Mouse (Mus musculus): Measurements from ENCODE around the gene Oas1d.
"Not testable (repeated sequence)": the region's sequence is repeated elsewhere in the genome, so short reads cannot be mapped to it uniquely, and the experiment has no call there.

Oas1d gene

DNA sequence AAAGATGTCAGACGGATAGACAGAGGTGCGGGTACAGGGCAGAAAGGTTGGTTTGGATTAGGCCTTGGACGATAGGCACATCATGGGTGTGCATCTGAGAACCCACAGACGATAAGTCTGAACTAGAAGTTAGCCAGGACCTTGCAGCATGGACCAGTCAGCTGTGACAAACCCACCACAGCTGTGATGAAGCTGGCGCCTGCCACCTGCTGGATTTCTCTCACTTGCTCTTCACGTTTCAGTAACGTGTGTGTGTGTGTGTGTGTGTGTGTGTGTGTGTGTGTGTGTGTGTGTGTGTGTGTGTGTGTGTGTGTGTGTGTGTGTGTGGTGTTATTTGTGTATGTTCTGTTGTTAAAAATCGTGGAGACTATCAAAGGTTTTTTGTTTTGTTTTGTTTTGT, at the start of gene Oas1d:
Gene Oas1d, plus strand, starts transcription at position 333 of the 400 bp plus-strand sequence.
- not testable (repeated sequence) for DNase-seq (ENCODE audit: extremely low spot score)

DNA sequence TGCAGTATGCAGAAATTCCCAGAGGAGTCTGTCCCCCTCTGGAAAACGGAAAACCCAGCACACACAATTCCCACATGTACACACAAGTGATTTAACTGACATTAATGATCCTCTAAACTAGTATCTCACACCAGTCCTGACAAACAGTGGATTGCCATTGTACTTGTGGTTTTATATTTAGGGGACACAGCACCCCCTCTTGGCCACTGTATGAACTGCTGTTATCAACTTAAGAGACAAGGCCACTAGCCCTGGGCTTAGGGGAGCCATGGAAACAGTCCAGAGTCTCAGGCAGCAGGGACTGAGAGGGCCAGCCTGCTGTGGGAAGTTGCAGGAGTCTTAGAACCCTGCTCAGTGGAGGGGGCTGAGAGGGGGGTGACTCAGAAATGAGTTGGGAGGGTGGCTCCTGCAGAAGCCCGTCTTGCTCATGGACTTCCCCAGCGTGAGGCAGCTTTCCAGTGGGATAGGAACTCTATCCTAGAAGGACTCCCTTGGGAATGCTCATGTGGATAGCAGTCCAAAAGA, 48.9 kb upstream of the Oas1d start:
- peak; percentile 11 for DNase-seq (ENCODE audit: extremely low spot score)

DNA sequence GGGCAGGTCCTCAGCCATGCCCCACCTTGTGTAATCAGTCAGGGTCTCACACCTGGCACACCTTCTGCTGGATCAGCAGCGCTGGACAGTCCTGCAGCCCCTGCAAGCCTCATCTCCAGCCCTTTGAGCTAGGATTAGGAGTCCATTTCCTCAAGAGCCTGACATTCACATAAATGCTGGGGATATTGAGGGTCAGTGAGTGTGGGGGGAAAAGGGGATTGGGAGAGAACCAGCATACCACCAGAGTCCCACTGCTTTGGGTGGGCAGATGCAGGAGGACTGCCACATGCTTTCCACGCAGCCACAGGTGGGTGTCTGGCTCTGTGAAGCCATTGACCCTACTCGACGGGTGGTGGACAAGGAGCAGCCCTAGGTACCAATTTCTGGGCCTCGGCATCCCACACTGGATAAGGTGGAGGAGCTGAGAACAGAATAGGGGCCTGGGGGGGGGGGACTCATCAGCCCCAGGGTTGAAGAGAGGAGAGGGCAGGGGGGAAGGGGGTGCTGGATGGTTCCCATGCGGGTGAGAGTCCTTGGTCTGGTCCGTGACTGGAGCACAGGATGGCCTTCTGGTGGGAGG, 44.8 kb upstream of the Oas1d start:
- no peak for DNase-seq (ENCODE audit: extremely low spot score)

DNA sequence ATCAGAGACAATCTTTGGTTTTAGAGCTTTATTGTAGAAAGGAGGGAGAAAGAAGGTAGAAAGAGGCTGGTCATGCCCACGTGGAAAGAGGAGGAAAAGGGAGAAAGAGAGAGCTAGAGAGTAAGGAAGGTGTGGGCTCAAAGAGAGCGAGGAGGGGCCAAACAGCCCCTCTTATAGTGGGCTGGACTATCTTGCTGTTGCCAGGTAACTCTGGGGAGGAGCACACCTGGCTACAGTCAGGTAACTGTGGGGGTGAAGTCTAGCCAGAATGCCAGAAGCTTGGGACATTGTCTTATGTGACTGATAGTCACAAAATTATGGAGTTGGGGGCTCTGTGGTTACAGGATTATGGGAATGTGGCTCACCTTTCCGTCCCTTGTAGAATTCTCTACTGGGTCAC, 44.3 kb upstream of the Oas1d start:
- no peak for DNase-seq (ENCODE audit: extremely low spot score)

DNA sequence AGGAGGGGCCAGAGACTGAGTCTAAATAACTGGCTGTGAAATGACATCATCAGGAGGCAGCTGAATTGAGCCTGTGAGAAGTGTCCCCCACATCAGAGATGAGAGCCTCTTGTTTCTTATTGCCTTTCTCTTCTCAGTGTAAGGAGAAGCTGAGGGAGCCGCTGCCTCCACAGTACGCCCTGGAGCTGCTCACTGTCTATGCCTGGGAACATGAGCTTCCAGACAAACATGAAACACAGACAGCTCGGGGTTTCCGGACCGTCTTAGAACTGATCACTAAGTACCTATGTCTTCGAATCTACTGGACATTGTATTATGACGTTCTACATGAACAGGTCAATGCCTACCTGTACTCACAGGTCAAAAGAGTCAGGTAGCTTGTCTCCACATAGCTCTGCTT, 43.6 kb upstream of the Oas1d start:
- no peak for DNase-seq (ENCODE audit: extremely low spot score)

DNA sequence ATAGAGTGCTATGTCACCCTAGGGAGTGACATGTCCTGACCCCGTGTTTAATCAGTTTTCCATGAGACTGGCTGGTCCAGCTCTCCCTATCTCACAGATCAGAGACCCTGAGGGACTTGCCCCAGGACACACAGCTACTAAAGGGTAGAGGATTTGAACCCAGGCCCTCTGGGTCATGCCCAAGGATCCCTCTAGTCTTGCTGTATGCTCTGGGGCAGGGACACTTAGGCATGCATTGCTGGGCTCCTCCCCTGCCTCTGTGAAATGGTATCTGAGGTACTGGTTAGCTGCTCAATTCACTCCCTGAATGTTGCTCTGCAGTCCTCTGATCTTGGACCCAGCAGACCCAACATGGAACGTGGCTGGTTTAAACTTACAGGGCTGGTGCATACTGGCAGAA, 42.9 kb upstream of the Oas1d start:
- no peak for DNase-seq (ENCODE audit: extremely low spot score)

DNA sequence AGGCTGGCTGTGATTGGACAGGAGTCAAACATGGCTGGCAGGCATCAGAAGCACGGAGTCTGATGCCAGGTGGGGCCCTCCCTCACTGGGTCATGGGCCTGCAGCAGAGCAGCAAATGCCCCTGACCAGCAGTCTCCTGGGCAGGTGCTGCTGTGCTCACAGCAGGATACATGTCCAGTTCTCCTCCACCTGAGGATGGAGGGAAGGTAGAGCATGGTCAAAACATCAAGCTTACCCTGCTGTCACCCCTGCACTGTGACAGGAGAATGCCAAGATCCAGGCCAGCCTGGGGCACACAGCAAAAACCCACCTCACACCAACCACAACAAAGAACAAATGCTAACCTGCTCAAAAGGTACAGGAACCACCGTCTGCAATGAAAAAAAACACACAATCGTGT, 37.5 kb upstream of the Oas1d start:
- not testable (repeated sequence) for DNase-seq (ENCODE audit: extremely low spot score)

DNA sequence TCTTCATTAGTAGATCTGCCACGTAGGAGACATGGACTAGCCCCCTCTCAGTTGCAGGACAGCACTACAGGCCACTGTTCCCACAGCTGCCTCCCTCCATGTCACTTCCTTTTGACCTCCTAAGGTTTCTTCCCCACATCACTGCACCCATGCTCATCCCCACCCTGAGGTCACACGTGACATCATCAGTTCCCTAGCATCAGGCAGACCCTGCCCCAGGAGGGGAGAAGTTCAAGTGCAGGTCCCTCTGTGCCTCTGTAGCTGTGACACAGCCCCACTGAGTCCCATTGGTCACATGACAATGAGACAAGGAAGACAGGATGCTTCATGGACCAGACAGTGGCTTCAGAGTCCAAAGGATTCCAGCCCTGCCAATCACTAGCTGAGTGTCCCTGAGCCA, 36.9 kb upstream of the Oas1d start:
- DNase-seq (ENCODE audit: extremely low spot score): not testable (repeated sequence)

DNA sequence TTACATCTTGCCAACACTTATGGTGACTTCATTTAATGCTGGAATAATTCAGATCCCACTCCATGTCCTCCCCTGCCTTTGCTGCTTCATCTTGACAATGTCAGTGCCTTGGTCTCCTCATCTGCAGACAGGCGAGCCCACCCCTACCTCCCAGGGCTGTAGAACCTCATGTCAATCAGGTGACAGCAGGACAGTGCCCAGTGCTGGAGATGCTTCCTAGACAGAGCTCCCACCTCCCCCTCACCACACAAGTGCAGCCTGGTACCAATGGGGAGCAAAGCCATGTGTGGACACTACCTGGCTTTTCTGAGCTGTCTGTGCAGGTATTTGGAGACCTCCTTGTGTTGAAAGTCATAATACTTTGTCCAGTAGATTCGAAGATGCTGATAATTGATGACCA, 35.5 kb upstream of the Oas1d start:
- not testable (repeated sequence) for DNase-seq (ENCODE audit: extremely low spot score)

DNA sequence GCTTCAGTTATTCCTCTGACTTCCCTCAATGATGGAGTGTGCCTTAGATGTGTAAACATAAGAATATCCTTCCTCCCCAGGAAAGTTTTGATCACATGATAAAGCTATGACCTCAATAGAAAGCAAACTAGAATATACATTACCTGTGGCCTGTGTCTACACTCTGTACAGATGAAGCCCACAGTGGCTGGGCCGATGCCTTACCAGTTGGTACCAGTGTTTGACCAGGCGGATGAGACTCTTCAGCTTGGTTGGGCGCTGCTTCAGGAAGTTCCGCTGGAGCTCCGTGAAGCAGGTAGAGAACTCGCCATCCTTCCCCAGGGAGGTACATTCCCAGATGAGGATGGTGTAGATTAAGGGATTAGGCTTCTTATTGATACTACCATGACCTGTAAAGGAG, 32.7 kb upstream of the Oas1d start:
- not testable (repeated sequence) for DNase-seq (ENCODE audit: extremely low spot score)

DNA sequence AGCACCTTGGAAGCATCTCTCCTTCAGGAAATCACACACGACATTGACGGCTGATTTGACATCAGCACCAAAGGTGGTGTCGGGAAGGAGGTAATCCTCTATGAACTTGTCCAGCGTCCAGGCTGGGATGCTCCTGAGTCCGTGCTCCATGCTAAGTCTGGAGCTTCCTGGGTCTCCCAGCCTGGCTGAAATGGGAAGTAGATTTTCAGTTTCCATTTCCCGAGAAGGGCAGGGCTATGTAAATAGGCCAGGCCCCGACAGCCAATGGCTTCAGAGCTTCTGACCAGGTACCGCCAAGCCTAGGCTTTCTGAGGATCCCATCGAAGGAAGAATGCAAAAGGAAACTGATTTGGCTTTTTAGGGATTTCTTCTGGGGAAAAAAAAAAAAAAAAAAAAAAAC, 26.9 kb upstream of the Oas1d start, which contains the start of gene Oas1g:
Gene Oas1g, minus strand, starts transcription at position 201 of the 400 bp plus-strand sequence.
- DNase-seq (ENCODE audit: extremely low spot score): not testable (repeated sequence)

DNA sequence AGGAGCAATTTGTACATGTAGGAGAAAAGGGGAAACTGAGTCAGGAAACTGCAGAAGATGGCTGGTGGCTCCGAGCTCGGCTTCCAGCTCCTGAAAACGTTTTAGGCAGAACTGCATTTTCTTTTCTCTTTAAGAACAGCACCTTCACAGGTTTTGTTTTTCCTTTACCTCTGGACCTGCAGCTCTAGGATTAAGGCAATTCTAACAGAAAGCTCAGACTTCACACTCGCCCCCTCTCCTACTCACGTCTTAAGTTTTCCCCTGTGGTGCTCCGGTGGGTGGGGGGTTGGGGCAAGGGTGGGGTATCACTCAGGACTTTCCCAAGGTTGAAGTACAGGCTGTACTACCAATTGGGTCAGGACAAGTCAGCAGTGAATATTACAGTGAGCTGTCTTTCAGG, 26.5 kb upstream of the Oas1d start:
- no peak for DNase-seq (ENCODE audit: extremely low spot score)

DNA sequence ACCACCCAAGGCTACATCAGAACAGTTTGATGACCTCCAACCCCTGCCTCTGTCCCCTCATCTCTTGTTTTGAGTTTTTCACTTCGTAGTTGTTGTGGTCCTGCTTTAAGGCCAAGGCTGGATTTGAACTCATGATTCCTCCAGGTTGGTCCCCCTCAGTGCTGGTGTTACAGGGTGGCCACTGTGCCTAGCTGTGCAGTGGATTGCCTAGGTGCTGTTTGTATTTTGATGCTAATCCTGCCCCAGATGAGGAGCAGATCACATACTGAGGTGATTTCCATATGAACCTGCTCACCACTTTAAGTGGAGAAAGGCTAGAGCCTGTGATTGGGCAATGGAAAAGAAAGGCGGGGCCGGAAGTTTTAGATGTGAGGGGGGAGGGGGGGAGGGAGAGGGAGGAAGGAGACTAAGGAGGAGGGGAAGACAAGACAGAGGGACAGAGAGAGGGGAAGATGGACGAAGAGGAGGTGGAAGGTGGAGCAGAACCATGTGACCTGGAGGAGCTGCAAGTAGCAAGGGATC, 26.0 kb upstream of the Oas1d start:
- not testable (repeated sequence) for DNase-seq (ENCODE audit: extremely low spot score)

DNA sequence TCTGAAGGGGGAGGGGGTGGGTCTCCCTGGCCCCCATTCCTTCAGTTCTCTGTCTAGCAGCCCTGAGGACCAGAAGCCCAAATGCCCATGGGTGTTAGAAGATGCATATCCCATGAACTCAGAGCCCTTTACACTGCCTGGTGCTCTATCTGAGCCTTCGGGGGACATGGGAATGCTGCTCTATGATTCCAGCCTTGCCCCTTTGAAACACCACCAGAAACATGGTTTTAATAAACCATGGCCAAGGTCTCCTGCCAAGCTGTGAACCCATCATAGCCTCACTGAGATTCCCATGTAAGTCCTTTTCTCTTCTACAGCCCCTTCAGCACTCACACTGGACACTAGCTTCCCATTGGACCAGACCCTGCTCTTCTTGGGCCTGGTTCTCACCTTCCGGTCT, 24.3 kb upstream of the Oas1d start:
- no peak for DNase-seq (ENCODE audit: extremely low spot score)

DNA sequence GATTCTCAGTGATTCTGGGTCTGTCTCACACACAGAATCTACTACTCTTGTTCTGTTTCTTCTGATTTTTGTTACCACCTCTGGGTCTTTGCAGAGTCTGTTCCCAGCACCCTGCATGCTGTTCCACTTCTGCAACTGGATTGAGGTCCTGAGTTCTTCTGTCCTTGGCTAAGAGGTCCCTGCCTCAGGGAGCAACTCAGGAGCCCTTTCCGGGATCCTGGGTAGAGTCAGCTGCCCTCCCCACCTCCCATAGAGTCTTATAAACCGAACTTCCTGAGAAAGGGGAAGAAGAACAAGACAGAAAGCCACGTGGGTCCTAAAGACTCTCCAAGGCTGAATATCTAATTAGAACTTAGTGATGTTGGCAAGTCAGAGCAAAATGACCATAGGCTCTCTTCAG, 23.3 kb upstream of the Oas1d start:
- no peak for DNase-seq (ENCODE audit: extremely low spot score)

DNA sequence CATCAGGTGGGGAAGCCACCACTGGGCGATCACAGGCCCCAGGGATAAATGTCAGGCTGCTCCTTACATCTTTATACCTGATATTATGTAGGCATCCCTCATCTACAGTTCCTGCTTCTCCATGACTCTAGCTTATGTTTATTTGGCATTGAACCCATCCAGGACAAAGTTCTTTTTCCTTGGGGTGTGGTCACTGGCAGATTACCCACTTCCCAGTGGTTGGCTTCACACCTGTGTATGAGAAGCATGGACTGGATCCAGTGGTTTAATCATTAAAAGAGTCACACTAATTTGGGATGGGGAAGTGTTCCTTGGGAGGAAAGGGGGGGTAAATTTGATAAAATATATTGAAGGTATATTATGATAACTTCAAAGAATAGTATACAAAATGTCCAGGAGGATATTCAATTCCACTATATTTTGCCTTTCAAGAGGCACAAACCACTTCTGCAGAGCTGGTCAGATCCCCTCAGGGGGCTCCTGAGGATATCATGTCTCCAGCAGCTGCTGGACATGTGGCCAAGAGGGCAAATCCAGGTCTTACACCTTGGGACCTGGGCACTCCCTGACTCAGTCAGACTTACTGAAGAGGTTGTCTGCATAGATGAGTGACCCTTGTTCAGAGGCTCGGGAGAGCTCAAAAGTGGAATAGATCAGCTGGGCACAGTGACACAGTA, 22.6 kb upstream of the Oas1d start:
- not testable (repeated sequence) for DNase-seq (ENCODE audit: extremely low spot score)

DNA sequence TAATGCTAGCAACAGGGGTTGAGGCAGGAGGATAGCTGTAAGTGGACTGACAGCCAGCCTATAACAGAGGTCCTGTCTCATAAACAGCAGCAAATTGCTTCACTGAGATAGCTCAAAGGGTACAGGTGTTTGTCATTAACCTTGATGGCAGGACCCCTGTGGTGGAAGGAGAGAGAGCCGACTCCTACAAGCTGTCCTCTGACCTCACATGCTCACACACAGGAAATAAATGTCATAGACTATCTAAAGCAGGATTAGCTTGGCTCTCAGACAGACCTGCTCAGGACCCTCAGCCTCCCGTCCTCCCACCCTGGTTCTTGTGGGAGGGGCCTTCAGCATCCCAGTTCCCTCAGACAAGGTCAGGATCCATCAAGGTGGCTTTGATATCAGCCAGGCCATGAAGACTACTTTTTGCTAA, 22.1 kb upstream of the Oas1d start:
- no peak for DNase-seq (ENCODE audit: extremely low spot score)

DNA sequence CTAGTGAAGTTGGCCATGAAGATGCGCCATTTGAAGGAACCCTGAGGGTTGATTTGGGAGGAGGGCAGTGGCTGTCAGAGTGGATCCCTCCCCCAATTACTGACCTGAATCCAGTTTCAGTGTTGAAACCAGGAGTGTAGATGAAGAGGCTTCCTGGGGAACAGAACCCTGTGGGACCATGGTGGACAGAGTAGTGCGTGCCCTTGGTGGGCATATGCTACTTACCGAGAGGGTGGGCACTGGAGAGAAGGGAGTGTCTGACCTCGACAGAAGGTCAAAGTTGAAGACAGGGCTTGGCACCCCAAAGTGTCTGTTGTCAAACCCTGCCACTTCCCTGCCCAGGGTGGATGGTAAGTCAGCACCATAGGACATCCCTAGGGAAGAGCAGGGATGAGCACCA, 20.5 kb upstream of the Oas1d start:
- DNase-seq (ENCODE audit: extremely low spot score): not testable (repeated sequence)

DNA sequence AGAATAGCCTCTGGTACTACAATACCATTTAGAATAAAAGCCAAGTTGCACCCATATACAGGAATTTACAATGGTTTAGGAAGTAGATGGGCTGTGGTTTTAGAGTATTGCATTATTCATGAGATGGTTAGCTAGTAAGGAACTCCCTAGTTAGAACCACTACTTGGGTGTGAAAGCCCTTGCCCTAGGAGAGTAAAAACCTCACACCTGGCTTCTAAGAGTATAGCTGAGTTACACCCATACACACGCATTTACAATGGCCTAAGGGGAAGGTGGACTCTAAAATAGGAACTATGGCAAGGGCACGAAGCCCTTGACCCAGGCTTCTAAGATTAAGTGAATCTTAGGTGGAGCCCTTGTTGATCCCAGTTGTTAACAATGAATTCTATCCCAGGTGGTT, 19.6 kb upstream of the Oas1d start:
- DNase-seq (ENCODE audit: extremely low spot score): not testable (repeated sequence)

DNA sequence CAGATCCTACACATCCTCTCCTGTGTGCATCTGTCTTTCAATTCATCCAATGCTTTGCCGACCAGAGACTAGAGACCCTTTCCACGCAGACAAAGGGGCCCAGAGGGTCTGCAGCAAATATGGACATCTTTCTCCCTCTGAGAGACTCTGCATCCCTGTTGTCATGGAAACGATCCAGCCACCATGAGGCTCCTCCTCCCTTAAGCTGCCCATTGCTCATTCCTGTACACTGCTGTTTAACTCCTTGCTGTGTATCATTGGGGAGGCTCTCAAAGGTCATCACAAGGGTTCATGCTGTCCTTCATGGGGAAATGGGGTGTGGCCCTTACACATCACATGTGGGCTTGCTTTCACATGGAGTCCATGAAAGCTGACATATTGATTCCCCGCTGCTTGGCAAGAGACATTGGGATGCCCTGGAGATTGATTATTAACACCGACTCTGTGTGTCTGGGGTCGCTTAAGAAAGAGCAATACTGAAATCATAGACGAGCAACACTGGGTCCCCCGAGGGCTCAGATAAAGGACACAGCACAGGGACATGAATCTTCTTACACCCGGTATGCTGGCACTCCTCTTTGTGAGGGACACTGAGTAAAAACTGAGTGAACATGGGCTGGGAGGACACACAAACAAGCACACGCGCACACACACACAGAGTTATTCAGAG, 19.0 kb upstream of the Oas1d start:
- no peak for DNase-seq (ENCODE audit: extremely low spot score)

DNA sequence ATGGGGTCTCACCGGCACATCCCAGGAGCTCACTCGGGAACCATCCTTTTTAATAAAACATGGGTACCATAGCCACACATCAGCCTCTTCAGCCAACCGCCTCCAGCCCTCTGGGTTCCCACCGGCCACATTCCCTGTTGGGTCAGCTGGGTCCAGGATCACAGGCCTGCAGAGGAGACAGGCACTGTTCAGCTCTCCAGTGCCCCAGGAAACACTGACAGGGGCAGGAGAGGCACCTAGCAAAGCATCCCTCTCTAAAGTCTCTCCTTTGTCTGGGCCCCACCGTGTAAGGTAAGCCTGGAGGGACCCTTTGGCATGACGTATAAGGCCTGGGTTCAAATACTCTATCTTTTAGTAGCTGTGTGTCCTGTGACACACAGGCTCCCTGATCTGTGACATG, 16.0 kb upstream of the Oas1d start:
- no peak for DNase-seq (ENCODE audit: extremely low spot score)

DNA sequence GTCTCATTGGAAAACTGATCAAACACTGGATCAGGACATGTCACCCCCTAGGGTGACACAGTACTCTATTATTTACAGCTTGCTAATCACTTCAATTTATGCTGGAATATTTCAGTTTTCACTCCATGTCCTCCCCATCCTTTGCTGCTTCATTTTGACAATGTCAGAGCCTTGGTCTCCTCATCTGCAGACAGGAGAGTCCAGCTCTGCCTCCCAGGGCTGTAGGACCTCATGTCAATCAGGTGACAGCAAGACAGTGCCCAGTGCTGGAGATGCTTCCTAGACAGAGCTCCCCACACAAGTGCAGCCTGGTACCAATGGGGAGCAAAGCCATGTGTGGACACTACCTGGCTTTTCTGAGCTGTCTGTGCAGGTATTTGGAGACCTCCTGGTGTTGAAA, 15.6 kb upstream of the Oas1d start:
- no peak for DNase-seq (ENCODE audit: extremely low spot score)

DNA sequence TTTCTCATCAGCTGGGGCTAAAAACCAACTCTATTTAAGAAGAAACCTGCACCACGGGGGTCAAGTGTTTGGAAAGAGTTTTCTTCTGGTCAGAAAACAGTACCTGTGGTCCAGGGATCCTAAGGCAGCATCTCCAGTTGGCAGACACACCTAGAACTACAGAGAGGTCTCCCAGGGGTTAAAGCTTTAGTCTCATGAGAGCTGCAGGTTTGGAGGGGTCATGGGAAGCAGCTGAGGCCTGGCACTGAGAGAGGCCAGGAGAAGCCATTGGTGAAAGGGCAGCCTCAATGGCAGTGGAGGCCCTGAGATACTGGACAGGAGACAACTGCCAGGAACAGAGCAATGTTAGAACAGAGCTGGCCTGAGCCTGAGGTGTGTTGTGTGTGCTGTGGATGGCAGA, 13.7 kb upstream of the Oas1d start:
- no peak for DNase-seq (ENCODE audit: extremely low spot score)
